Mouse (Mus musculus): Measurements from ENCODE around the gene 1700122O11Rik.

DNA sequence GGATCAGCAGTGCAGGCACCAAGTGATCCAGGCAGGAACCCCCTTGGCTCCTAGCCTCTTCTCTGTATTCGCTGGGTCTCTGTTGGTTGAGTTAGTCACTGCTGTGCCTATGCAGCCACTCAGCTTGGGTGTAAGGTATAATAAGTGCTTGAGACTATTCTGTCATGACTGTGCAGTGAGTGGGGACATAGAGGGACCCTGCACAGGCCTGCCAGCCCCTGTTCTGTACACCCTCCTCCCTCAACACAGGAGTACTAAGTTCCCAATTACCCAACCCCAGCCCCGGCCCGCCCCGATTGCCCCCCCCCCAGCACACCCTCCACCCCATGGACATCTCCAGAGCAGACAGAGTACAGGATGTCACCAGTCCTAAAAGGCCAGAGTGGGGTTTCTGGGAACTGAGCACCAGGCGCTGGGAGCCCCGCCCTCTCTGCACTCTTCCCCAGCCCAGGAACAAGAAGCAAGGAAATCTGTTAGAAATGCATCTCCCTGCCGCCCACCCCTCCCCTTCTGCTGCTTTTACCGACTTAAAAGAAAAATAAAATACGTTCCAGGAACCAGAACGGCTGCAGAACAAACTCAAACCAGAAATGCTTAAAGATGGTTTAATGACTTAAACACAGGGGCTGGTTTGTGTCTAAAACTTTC lies 26.2 kb upstream of the 1700122O11Rik start:
- TF ChIP-seq POLR2A (IDR thresholded peaks at IDR 0.05; ENCODE audit: low read depth, low read length) = no peak
- no peak for TF ChIP-seq CTCF (IDR thresholded peaks at IDR 0.05; ENCODE audit: extremely low read depth, insufficient read depth, insufficient read length, insufficient replicate concordance)

Data from spleen, adult 2 months (tissue).